Mouse (Mus musculus): Measurements from ENCODE around the gene Oxt. TPM values are rescaled to one million over a fixed set of nuclear protein-coding genes. Genes with fewer than 3 reads are reported as not detected.

Oxt gene
- polyA plus RNA-seq, 1 experiment = not detected

DNA sequence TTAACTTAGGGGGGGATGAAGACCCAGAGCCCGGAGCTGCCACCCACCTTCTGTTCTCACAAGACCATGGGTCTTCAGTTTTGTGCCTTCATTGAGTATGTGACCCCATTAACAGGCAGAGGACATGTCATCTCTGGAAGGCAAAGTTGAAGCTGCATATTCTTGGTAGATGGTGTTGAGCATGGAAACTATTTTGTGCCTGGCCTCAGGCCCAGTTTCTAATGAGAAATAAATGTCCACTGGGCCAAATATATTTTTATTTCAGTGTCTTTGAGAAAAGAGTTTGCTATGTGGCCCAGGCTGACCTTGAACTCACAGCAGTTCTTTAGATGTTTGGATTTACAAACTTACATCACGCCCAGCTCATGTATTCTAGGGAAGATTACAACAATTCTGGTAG, 13.8 kb downstream of the Oxt start:
- H3K4me1 ChIP-seq (ENCODE audit: control insufficient read depth, insufficient read depth, insufficient read length, low read length) = no peaks in the 10 kb centered on the region
- no peak overlapping the region for H3K4me3 ChIP-seq (ENCODE audit: insufficient read depth, low read depth, low read length)
- H3K27ac ChIP-seq (replicated peaks; ENCODE audit: low read depth, low read length) = no peak overlapping the region

DNA sequence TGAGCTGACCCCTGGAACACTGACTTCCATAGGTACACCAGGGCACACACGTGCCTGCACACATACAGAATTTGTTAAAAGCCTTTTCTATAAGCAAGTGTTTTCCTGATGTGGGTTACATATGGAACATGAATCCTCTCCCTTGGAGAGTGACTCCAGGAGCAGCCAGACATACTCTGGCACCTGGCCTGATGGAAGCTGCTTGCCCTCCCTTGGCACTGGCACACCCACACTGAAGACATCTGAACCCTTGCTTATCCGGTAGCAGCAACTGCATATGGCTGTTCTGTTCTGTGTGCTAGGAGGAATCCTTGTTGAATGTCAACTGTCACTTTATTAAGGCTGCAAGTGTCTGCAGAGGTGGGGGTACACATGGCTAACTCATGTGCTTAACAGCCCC, 15.0 kb downstream of the Oxt start:
- Histone ChIP-seq H3K27ac (replicated peaks; ENCODE audit: low read depth, low read length) (no peak overlapping the region), H3K4me3 (ENCODE audit: insufficient read depth, low read depth, low read length) (no peak overlapping the region), H3K4me1 (ENCODE audit: control insufficient read depth, insufficient read depth, insufficient read length, low read length) (no peaks in the 10 kb centered on the region)

DNA sequence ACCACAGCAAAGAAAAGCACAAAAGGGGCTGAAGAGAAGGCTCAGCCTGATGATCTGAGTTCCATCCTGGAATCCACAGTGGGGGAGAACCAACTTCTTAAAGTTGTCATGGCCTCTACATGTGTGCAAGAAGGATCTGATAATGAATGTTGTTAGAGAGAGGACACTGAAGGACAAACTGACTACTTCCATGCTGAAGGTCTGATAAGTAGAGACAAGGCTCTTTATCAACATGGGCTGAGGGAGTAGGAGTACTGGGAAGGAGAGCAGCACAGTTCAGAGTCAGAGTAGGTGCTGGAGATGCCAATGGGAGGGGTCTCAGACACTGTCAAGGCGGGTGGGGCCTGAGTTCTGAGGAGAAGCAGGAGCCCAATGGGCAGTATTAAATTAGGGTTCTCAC, 19.6 kb downstream of the Oxt start:
- Histone ChIP-seq H3K27ac (replicated peaks; ENCODE audit: low read depth, low read length) (no peak overlapping the region), H3K4me1 (ENCODE audit: control insufficient read depth, insufficient read depth, insufficient read length, low read length) (no peaks in the 10 kb centered on the region), H3K4me3 (ENCODE audit: insufficient read depth, low read depth, low read length) (no peak overlapping the region)

GRCm38 (mm10) chr2:130597601-130598010, 21.6 kb downstream of the Oxt start:
- Histone ChIP-seq H3K4me3 (ENCODE audit: insufficient read depth, low read depth, low read length) (no peak overlapping the region), H3K4me1 (ENCODE audit: control insufficient read depth, insufficient read depth, insufficient read length, low read length) (no peaks in the 10 kb centered on the region), H3K27ac (replicated peaks; ENCODE audit: low read depth, low read length) (no peak overlapping the region)

DNA sequence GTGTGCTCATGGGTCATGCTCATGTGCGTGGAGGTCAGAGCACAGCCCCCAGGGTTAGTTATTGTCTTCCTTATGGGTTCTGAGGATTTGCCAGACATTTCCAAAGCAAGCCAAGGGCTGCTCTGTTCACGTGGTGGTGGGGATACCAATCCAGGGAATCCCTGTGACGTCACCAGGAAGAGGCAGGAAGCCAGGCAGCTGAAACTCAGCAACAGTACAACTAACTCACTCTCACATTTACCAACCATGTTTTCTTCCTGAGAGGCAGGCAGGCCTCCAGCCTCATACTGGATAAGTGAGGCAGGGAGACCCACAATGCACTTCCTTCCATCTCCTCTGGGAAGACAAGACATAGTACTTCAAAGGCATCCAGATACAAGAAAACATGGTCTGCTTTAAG, 22.4 kb downstream of the Oxt start:
- no peak overlapping the region for H3K27ac ChIP-seq (replicated peaks; ENCODE audit: low read depth, low read length)
- no peaks in the 10 kb centered on the region for H3K4me1 ChIP-seq (ENCODE audit: control insufficient read depth, insufficient read depth, insufficient read length, low read length)

GRCm38 (mm10) chr2:130602195-130602594, 26.2 kb downstream of the Oxt start:
- Histone ChIP-seq H3K27ac (replicated peaks; ENCODE audit: low read depth, low read length) (no peak overlapping the region), H3K4me1 (ENCODE audit: control insufficient read depth, insufficient read depth, insufficient read length, low read length) (no peaks in the 10 kb centered on the region), H3K4me3 (ENCODE audit: insufficient read depth, low read depth, low read length) (no peak overlapping the region)

More for the DNA sequence above, 22.4 kb downstream of the Oxt start:
- no peak overlapping the region for H3K4me3 ChIP-seq (ENCODE audit: insufficient read depth, low read depth, low read length)

GRCm38 (mm10) chr2:130613091-130613490, 37.1 kb downstream of the Oxt start:
- H3K27ac ChIP-seq (replicated peaks; ENCODE audit: low read depth, low read length) = no peak overlapping the region
- H3K4me1 ChIP-seq (ENCODE audit: control insufficient read depth, insufficient read depth, insufficient read length, low read length) = no peaks in the 10 kb centered on the region
- H3K4me3 ChIP-seq (ENCODE audit: insufficient read depth, low read depth, low read length) = no peak overlapping the region

DNA sequence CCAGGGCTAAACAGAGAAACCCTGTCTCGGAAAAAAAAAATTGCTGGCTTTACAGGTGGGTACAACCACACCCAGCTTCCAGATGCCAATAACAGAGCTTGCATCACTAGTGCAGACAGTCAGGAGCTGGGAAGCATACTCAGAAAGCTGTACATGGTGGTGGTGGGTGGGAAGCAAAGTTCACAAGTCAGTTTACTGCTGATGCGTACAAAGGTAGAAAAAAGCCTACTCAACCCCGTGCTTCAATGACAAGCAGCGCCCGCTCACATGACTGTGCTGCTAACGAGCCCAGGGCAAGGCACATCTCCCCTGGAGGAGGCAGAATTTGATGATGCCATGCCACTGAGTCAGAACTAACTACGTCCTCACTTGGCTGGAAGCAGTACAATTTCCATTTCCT, 43.0 kb downstream of the Oxt start:
- Histone ChIP-seq H3K4me3 (ENCODE audit: insufficient read depth, low read depth, low read length) (no peak overlapping the region), H3K4me1 (ENCODE audit: control insufficient read depth, insufficient read depth, insufficient read length, low read length) (no peaks in the 10 kb centered on the region), H3K27ac (replicated peaks; ENCODE audit: low read depth, low read length) (no peak overlapping the region)

Other genes with a start within 250 kb of the Oxt start
- gene Cpxm1, start 178.6 kb upstream of the Oxt start, polyA plus RNA-seq (2012; ENCODE audit: insufficient read depth, insufficient read length, missing spikeins) = 8.2 and 9.9 TPM in 2 replicates
- not detected in 2 replicates for gene Gm28372, start 170.9 kb upstream of the Oxt start, polyA plus RNA-seq (2012; ENCODE audit: insufficient read depth, insufficient read length, missing spikeins)
- gene 1700020A23Rik, start 170.9 kb upstream of the Oxt start, polyA plus RNA-seq (2012; ENCODE audit: insufficient read depth, insufficient read length, missing spikeins) = not detected in 2 replicates
- gene Tmem239, start 169.7 kb upstream of the Oxt start, polyA plus RNA-seq (2012; ENCODE audit: insufficient read depth, insufficient read length, missing spikeins) = not detected in 2 replicates
- 28.7 and 31.8 TPM in 2 replicates for gene Vps16, start 151.8 kb upstream of the Oxt start, polyA plus RNA-seq (2012; ENCODE audit: insufficient read depth, insufficient read length, missing spikeins)
- gene Pced1a, start 151.5 kb upstream of the Oxt start, polyA plus RNA-seq (2012; ENCODE audit: insufficient read depth, insufficient read length, missing spikeins) = 6.9 and 10.4 TPM in 2 replicates
- gene Ptpra, start 125.9 kb upstream of the Oxt start, polyA plus RNA-seq (2012; ENCODE audit: insufficient read depth, insufficient read length, missing spikeins) = 38.6 and 52.5 TPM in 2 replicates
- gene Mrps26, start 12.4 kb upstream of the Oxt start, polyA plus RNA-seq (2012; ENCODE audit: insufficient read depth, insufficient read length, missing spikeins) = 40.2 and 51.0 TPM in 2 replicates
- not detected in 2 replicates for gene Avp, start 6.4 kb downstream of the Oxt start, polyA plus RNA-seq (2012; ENCODE audit: insufficient read depth, insufficient read length, missing spikeins)
- 6.1 and 7.4 TPM in 2 replicates for gene Fastkd5, start 53.9 kb downstream of the Oxt start, polyA plus RNA-seq (2012; ENCODE audit: insufficient read depth, insufficient read length, missing spikeins)
- 3.3 and 3.6 TPM in 2 replicates for gene Ubox5, start 53.9 kb downstream of the Oxt start, polyA plus RNA-seq (2012; ENCODE audit: insufficient read depth, insufficient read length, missing spikeins)
- gene Lzts3, start 66.6 kb downstream of the Oxt start, polyA plus RNA-seq (2012; ENCODE audit: insufficient read depth, insufficient read length, missing spikeins) = 0.63 and 1.3 TPM in 2 replicates
- 128 and 137 TPM in 2 replicates for gene Ddrgk1, start 88.5 kb downstream of the Oxt start, polyA plus RNA-seq (2012; ENCODE audit: insufficient read depth, insufficient read length, missing spikeins)
- gene Itpa, start 91.4 kb downstream of the Oxt start, polyA plus RNA-seq (2012; ENCODE audit: insufficient read depth, insufficient read length, missing spikeins) = 46.8 and 54.3 TPM in 2 replicates
- gene Slc4a11, start 121.3 kb downstream of the Oxt start, polyA plus RNA-seq (2012; ENCODE audit: insufficient read depth, insufficient read length, missing spikeins) = not detected in 2 replicates